Mouse (Mus musculus) G1E-ER4 (cell line): ENCODE results near the gene Haus7. TPM values are rescaled to one million over a fixed set of nuclear protein-coding genes. Genes with fewer than 3 reads are reported as not detected.
"Not testable (repeated sequence)": the region's sequence is repeated elsewhere in the genome, so short reads cannot be mapped to it uniquely, and the experiment has no call there.

Source experiments
- GATA1 ChIP-seq: IDR thresholded peaks from one replicate; pipeline ENCODE4 v1.8.0; 2012; ENCODE audit warnings: low read length, inconsistent platforms
- polyA plus RNA-seq: library from polyadenylated mRNA; stranded (reverse); fragments of >175 nt; gene quantifications from 2 replicates; pipeline ENCODE4 v1.2.3, GENCODE M21; 2012

Gene Haus7
- polyA plus RNA-seq, 1 experiment, result 3.4 TPM

DNA sequence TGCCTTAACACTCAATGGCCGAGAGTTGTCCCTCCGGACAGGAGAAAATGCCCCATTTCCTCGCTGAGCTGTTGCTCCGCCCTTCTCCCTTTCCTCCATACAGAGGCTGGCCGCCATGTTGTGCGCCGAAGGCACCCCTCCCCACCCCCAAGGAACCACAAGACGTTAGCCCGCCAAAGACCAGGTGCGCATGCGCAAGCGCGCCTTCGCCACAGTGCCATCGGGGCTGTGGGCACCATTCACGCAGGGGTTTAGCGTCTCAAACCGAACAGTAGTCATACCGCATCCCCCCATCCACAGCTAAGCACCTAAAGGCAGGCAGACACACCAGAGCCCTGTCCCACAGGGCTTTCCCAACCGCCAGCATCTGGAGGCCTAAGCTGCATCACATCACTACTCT lies 57.9 kb downstream of the Haus7 start:
- no peak for TF ChIP-seq GATA1

DNA sequence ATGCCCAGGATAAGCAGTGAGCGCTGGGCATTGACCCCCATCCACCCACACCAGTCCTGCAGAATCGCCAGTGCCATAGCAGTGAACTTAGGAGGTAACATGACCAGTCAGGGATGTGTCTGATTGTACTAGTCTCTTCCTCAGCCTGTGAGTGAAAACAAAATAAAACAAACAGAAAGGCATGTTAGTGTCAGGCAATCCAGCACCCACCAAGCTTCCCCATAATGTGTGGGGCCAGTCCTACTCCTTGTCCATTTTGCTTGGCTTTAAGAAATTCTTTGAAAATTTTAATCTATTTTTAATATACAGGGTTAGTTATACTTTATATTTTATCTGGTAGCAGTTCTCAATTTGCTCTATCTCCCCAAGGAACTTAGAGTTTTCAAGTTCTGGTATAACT lies 60.2 kb downstream of the Haus7 start, which contains the start of gene Gm18336:
TSS of gene Gm18336 (minus strand) at position 101 of the 400 bp plus-strand sequence.
- not testable (repeated sequence) for TF ChIP-seq GATA1

DNA sequence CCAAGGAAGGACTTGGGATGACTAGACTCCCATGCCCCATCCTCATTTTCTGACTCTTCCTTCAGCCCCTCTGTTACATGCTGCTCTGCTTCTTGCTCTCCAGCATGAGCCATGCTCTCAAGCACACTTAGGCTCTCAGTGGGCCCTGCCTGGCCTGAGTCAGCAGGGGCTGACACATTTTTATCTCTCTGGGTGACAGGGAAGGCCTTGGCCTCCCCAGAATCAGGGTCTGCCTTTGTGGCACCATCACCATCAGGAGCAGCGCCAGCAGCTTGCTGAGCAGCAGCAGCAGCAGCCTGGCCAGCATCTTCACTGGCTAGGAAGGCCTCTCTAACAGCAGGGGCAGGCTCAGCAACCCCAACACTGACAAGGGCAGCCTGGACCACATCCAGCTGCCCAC lies 62.4 kb downstream of the Haus7 start:
- no peak for TF ChIP-seq GATA1

DNA sequence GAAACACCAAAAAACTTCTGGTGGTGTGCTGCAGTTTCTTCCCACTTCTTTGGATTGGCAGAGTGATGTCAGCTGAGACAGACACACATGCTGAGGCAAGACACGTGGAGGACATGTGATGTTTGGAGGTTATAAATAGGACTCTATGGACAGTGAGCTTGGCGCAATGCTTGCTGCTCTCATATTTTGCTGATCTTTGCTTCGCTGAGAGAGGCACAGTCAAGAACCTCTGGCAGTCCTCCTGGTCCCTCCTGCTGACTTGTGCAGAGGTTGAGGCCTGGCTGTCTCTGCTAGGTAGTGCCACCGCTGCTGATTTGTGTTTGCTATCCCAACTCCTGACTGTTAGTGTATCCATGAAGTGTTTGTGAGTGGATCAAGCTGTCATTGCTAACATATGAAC lies 67.4 kb downstream of the Haus7 start:
- TF ChIP-seq GATA1, result no peak

Other genes starting within 250 kb of the Haus7 start
- gene Xlr4b, start 244.7 kb downstream of the Haus7 start, polyA plus RNA-seq, result not detected in 2 replicates
- gene F8a, start 230.8 kb downstream of the Haus7 start, polyA plus RNA-seq, result 19.2 and 21.6 TPM in 2 replicates
- not detected in 2 replicates for gene Xlr4c, start 215.9 kb downstream of the Haus7 start, polyA plus RNA-seq
- not detected in 2 replicates for gene Xlr3c, start 193.7 kb downstream of the Haus7 start, polyA plus RNA-seq
- not detected in 2 replicates for gene Xlr5a, start 166.1 kb downstream of the Haus7 start, polyA plus RNA-seq
- not detected in 2 replicates for gene Xlr5c, start 166.1 kb downstream of the Haus7 start, polyA plus RNA-seq
- gene Gm45015, start 122.2 kb downstream of the Haus7 start, polyA plus RNA-seq, result not detected in 2 replicates
- 2.1 and 2.3 TPM in 2 replicates for gene Zfp275, start 116.4 kb downstream of the Haus7 start, polyA plus RNA-seq
- gene Gm18336, start 60.3 kb downstream of the Haus7 start, polyA plus RNA-seq, result not detected in 2 replicates
- not detected in 2 replicates for gene Zfp92, start 47.9 kb downstream of the Haus7 start, polyA plus RNA-seq
- not detected in 2 replicates for gene Trex2, start 23.7 kb downstream of the Haus7 start, polyA plus RNA-seq
- gene Bgn, start 24.6 kb upstream of the Haus7 start, polyA plus RNA-seq, result not detected in 2 replicates
- not detected in 2 replicates for gene Atp2b3, start 44.0 kb upstream of the Haus7 start, polyA plus RNA-seq
- 0.06 TPM in 2 replicates for gene Dusp9, start 180.4 kb upstream of the Haus7 start, polyA plus RNA-seq
- not detected in 2 replicates for gene Pnck, start 201.1 kb upstream of the Haus7 start, polyA plus RNA-seq
- 4.1 and 4.5 TPM in 2 replicates for gene Slc6a8, start 214.1 kb upstream of the Haus7 start, polyA plus RNA-seq